Mouse (Mus musculus): ENCODE data around the gene Kank3. TPM values are rescaled to one million over a fixed set of nuclear protein-coding genes. Genes with fewer than 3 reads are reported as not detected.
"Not testable (repeated sequence)": the region's sequence is repeated elsewhere in the genome, so short reads cannot be mapped to it uniquely, and the experiment has no call there.

Gene Kank3
- polyA plus RNA-seq, 1 experiment from 2014 or later = 31.9 TPM

GRCm38 (mm10) chr17:33812475-33812874 is 2.2 kb downstream of the Kank3 start:
- Histone ChIP-seq H3K27ac (replicated peaks) (no peak overlapping the region), H3K4me1 (peaks cover 13% of the 10 kb centered on the region), H3K9ac (replicated peaks) (no peak overlapping the region), H3K4me3 (no peak overlapping the region), H3K4me2 (replicated peaks) (no peak overlapping the region), H3K27me3 (peaks cover 12% of the 10 kb centered on the region), H3K9me3 (no peaks in the 10 kb centered on the region), H3K36me3 (no peaks in the 10 kb centered on the region)
- ATAC-seq (ENCODE audit: low FRiP score, low read depth) = no peak
- 76% methylated on average over 3 of the region's 3 CpGs for WGBS

GRCm38 (mm10) chr17:33812990-33813389 is 2.7 kb downstream of the Kank3 start:
- Histone ChIP-seq H3K9me3 (no peaks in the 10 kb centered on the region), H3K27me3 (peaks cover 12% of the 10 kb centered on the region), H3K4me3 (no peak overlapping the region), H3K36me3 (no peaks in the 10 kb centered on the region), H3K4me2 (replicated peaks) (no peak overlapping the region), H3K9ac (replicated peaks) (no peak overlapping the region), H3K27ac (replicated peaks) (no peak overlapping the region), H3K4me1 (peaks cover 18% of the 10 kb centered on the region)
- ATAC-seq (ENCODE audit: low FRiP score, low read depth) = no peak
- 70% methylated on average over 4 of the region's 4 CpGs for WGBS

- Histone ChIP-seq H3K27me3 (peaks cover 12% of the 10 kb centered on the region), H3K9me3 (no peaks in the 10 kb centered on the region), H3K4me3 (no peak overlapping the region), H3K4me2 (replicated peaks) (no peak overlapping the region), H3K36me3 (peaks cover 15% of the 10 kb centered on the region), H3K27ac (replicated peaks) (no peak overlapping the region), H3K4me1 (peaks cover 24% of the 10 kb centered on the region), H3K9ac (replicated peaks) (no peak overlapping the region)
- no peak for ATAC-seq (ENCODE audit: low FRiP score, low read depth)
- WGBS = 88% methylated on average over 6 of the region's 6 CpGs
Measured at GRCm38 (mm10) chr17:33815399-33815798, 5.1 kb downstream of the Kank3 start.

GRCm38 (mm10) chr17:33816612-33817011 is 6.3 kb downstream of the Kank3 start:
- H3K4me2 ChIP-seq (replicated peaks) = peak overlapping the region; percentile 88
- peak overlapping the region; percentile 60; the same call in 1 of the 2 replicates for H3K4me3 ChIP-seq
- H3K9ac ChIP-seq (replicated peaks) = peak overlapping the region; percentile 76; the same call in 1 of the 2 replicates
- peaks cover 27% of the 10 kb centered on the region for H3K36me3 ChIP-seq
- H3K4me1 ChIP-seq = peaks cover 20% of the 10 kb centered on the region
- no peak for ATAC-seq (ENCODE audit: low FRiP score, low read depth)
- H3K9me3 ChIP-seq = no peaks in the 10 kb centered on the region
- H3K27ac ChIP-seq (replicated peaks) = no peak overlapping the region
- 82% methylated on average over 5 of the region's 5 CpGs for WGBS
- peaks cover 3% of the 10 kb centered on the region; the same call in 1 of the 2 replicates for H3K27me3 ChIP-seq

- ATAC-seq (ENCODE audit: low FRiP score, low read depth) = peak; percentile 97
- peak overlapping the region; percentile 60 for H3K4me3 ChIP-seq
- peak overlapping the region; percentile 76 for H3K9ac ChIP-seq (replicated peaks)
- peaks cover 27% of the 10 kb centered on the region for H3K4me1 ChIP-seq
- WGBS = under 1% methylated on average over 89 of the region's 89 CpGs
- peaks cover 34% of the 10 kb centered on the region for H3K36me3 ChIP-seq
- H3K27me3 ChIP-seq = no peaks in the 10 kb centered on the region; the same call in 1 of the 2 replicates
- peak overlapping the region; percentile 87 for H3K27ac ChIP-seq (replicated peaks)
- peak overlapping the region; percentile 88 for H3K4me2 ChIP-seq (replicated peaks)
- H3K9me3 ChIP-seq = no peaks in the 10 kb centered on the region
Measured at GRCm38 (mm10) chr17:33817184-33817968, 7.1 kb downstream of the Kank3 start.

- ATAC-seq (ENCODE audit: low FRiP score, low read depth) = no peak; the same call in 1 of the 2 replicates
- 14% methylated on average over 33 of the region's 33 CpGs for WGBS
Measured at GRCm38 (mm10) chr17:33817969-33818643, 7.8 kb downstream of the Kank3 start.

GRCm38 (mm10) chr17:33822436-33822959 is 12.2 kb downstream of the Kank3 start:
- ATAC-seq (ENCODE audit: low FRiP score, low read depth) = no peak
- H3K4me2 ChIP-seq (replicated peaks) = peak overlapping the region; percentile 95; the same call in 1 of the 2 replicates

More at GRCm38 (mm10) chr17:33817969-33818643, 7.8 kb downstream of the Kank3 start:
- no peaks in the 10 kb centered on the region for H3K9me3 ChIP-seq
- peaks cover 40% of the 10 kb centered on the region for H3K36me3 ChIP-seq
- peaks cover 34% of the 10 kb centered on the region for H3K4me1 ChIP-seq
- H3K27me3 ChIP-seq = no peaks in the 10 kb centered on the region
- peak overlapping the region; percentile 76 for H3K9ac ChIP-seq (replicated peaks)
- peak overlapping the region; percentile 60 for H3K4me3 ChIP-seq
- H3K27ac ChIP-seq (replicated peaks) = peak overlapping the region; percentile 87
- H3K4me2 ChIP-seq (replicated peaks) = peak overlapping the region; percentile 88

GRCm38 (mm10) chr17:33823171-33823570 is 12.9 kb downstream of the Kank3 start:
- ATAC-seq (ENCODE audit: low FRiP score, low read depth); H3K27ac ChIP-seq (replicated peaks); H3K9me3 ChIP-seq; H3K27me3 ChIP-seq: not testable (repeated sequence)
- Histone ChIP-seq H3K4me2 (replicated peaks) (peak overlapping the region; percentile 95), H3K36me3 (peaks cover 46% of the 10 kb centered on the region), H3K4me3 (peak overlapping the region; percentile 80), H3K4me1 (peaks cover 40% of the 10 kb centered on the region), H3K9ac (replicated peaks) (peak overlapping the region; percentile 76)
- WGBS = 89% methylated on average over 8 of the region's 8 CpGs

More at GRCm38 (mm10) chr17:33822436-33822959, 12.2 kb downstream of the Kank3 start:
- 92% methylated on average over 1 of the region's 1 CpGs for WGBS
- Histone ChIP-seq H3K9me3 (no peaks in the 10 kb centered on the region), H3K9ac (replicated peaks) (0 out of 2 replicates have a peak overlapping the region, but pooled peaks have one; percentile 76), H3K27me3 (no peaks in the 10 kb centered on the region), H3K36me3 (peaks cover 44% of the 10 kb centered on the region), H3K27ac (replicated peaks) (no peak overlapping the region), H3K4me3 (no peak overlapping the region; the same call in 1 of the 2 replicates), H3K4me1 (peaks cover 46% of the 10 kb centered on the region)

- Histone ChIP-seq H3K27me3 (no peaks in the 10 kb centered on the region), H3K27ac (replicated peaks) (peak within 1 kb of the TSS; percentile 75), H3K4me1 (peaks cover 36% of the 10 kb centered on the region), H3K4me2 (replicated peaks) (peak within 1 kb of the TSS; percentile 95), H3K9me3 (no peaks in the 10 kb centered on the region), H3K4me3 (peak within 1 kb of the TSS; percentile 80), H3K36me3 (peaks cover 47% of the 10 kb centered on the region), H3K9ac (replicated peaks) (peak within 1 kb of the TSS; percentile 76)
- WGBS = under 1% methylated on average over 51 of the region's 51 CpGs
- peak; percentile 95 for ATAC-seq (ENCODE audit: low FRiP score, low read depth)
Measured at GRCm38 (mm10) chr17:33824084-33824996, 14.0 kb downstream of the Kank3 start, which contains the start of the genes Rps28 and Ndufa7. Gene Rps28, minus strand, starts transcription at chr17:33824562. Gene Ndufa7, plus strand, starts transcription at chr17:33824572.

- H3K9me3 ChIP-seq = not testable (repeated sequence)
- WGBS = 6% methylated on average over 6 of the region's 6 CpGs
Measured at GRCm38 (mm10) chr17:33824997-33825330, 14.6 kb downstream of the Kank3 start.

GRCm38 (mm10) chr17:33825462-33825861 is 15.1 kb downstream of the Kank3 start:
- WGBS = 88% methylated on average over 8 of the region's 8 CpGs
- H3K4me2 ChIP-seq (replicated peaks) = peak overlapping the region; percentile 77
- H3K4me3 ChIP-seq = peak overlapping the region; percentile 80
- H3K9ac ChIP-seq (replicated peaks) = peak overlapping the region; percentile 76
- H3K27me3 ChIP-seq = no peaks in the 10 kb centered on the region
- H3K9me3 ChIP-seq = no peaks in the 10 kb centered on the region
- peaks cover 48% of the 10 kb centered on the region for H3K36me3 ChIP-seq
- H3K27ac ChIP-seq (replicated peaks) = no peak overlapping the region
- ATAC-seq (ENCODE audit: low FRiP score, low read depth) = no peak
- peaks cover 36% of the 10 kb centered on the region for H3K4me1 ChIP-seq

More at GRCm38 (mm10) chr17:33824997-33825330, 14.6 kb downstream of the Kank3 start:
- not testable (repeated sequence) for H3K27me3 ChIP-seq; ATAC-seq (ENCODE audit: low FRiP score, low read depth)
- Histone ChIP-seq H3K4me1 (peaks cover 36% of the 10 kb centered on the region), H3K36me3 (peaks cover 48% of the 10 kb centered on the region), H3K4me2 (replicated peaks) (peak overlapping the region; percentile 77), H3K27ac (replicated peaks) (0 out of 2 replicates have a peak overlapping the region, but pooled peaks have one; percentile 75), H3K9ac (replicated peaks) (peak overlapping the region; percentile 76), H3K4me3 (peak overlapping the region; percentile 80)

All from midbrain, embryonic 12.5 days (tissue).